Mouse (Mus musculus) ES-E14 (cell line): ENCODE results near the gene Dync1li1.

Experiments
- CHD2 ChIP-seq: IDR thresholded peaks from 2 replicates; pipeline ENCODE4 v1.6.1; 2014; ENCODE audit warnings: mild to moderate bottlenecking, low read depth, low read length, inconsistent platforms
- HCFC1 ChIP-seq: IDR thresholded peaks from 2 replicates; pipeline ENCODE4 v1.6.1; 2012; ENCODE audit warnings: low read length, inconsistent platforms, borderline replicate concordance; ENCODE audit not compliant: insufficient read depth
- MAFK ChIP-seq: IDR thresholded peaks from 2 replicates; pipeline ENCODE4 v1.6.1; 2014; ENCODE audit warnings: mild to moderate bottlenecking, low read depth, low read length, inconsistent platforms; ENCODE audit not compliant: insufficient read depth
- ZC3H11A ChIP-seq: IDR thresholded peaks from 2 replicates; pipeline ENCODE4 v1.6.1; 2012; ENCODE audit warnings: low read depth, mild to moderate bottlenecking, inconsistent platforms, low read length, borderline replicate concordance
- ZNF384 ChIP-seq: IDR thresholded peaks from 2 replicates; pipeline ENCODE4 v1.6.1; 2012; ENCODE audit warnings: low read depth, low read length, inconsistent platforms

DNA sequence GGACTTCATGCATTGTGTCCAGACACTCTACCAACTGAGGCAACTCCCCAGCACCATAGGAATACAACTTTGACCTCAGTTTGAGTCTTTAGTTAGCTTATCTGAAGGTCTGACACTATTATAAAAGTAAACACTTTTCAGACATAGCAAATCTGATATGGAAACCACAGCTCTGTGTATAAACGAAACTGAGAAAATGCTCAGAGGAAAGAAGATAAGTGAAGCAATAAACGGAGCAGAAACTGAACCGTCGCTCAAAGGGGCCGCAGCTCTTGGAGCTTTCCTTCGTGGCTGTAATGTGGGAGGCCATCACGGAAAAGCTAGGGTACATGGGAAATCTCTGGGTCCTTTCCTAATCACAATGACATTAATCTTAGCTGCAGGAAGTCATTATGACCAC lies 2.3 kb upstream of the Dync1li1 start:
- no peak for TF ChIP-seq ZNF384
- no peak for TF ChIP-seq HCFC1
- TF ChIP-seq MAFK, result no peak
- TF ChIP-seq ZC3H11A, result no peak
- no peak for TF ChIP-seq CHD2
